ENCODE assay signal across 20 mouse cellular contexts in genomic region chr12:79878163-79878562, GRCm38 (mm10).
DNase-seq lines count a peak whose midpoint lies in the region; ATAC-seq and TF ChIP-seq lines count a peak whose summit lies in the region.
"Had no signal": no experiment of that assay in that cellular context is flagged by ENCODE, and none has a peak within 500 bp of the region (broad histone marks: within the 10 kb centered on the region; RNA-seq: fewer than 3 reads in every experiment).

No protein-coding gene starts in this region.

- H3K27me3 ChIP-seq in forebrain, embryonic 12.5 days, result no peaks in the 10 kb centered on the region
- no peaks in the 10 kb centered on the region for H3K27me3 ChIP-seq in forebrain, postnatal 0 days (ENCODE audit: insufficient read depth, low read length)
- H3K27me3 ChIP-seq in kidney, embryonic 15.5 days, result no peaks in the 10 kb centered on the region
- no peaks in the 10 kb centered on the region for H3K27me3 ChIP-seq in midbrain, embryonic 12.5 days
- H3K27me3 ChIP-seq in midbrain, embryonic 13.5 days, result no peaks in the 10 kb centered on the region
- H3K27me3 ChIP-seq in neural tube, embryonic 13.5 days, result no peaks in the 10 kb centered on the region
- H3K27me3 ChIP-seq: CH12.LX; heart, embryonic 12.5 days; liver, embryonic 13.5 days had no signal

- H3K9ac ChIP-seq in forebrain, embryonic 12.5 days, result no peak overlapping the region
- H3K9ac ChIP-seq in forebrain, postnatal 0 days, result no peak overlapping the region
- no peak overlapping the region for H3K9ac ChIP-seq in kidney, embryonic 15.5 days
- H3K9ac ChIP-seq in midbrain, embryonic 12.5 days (replicated peaks), result no peak overlapping the region
- no peak overlapping the region for H3K9ac ChIP-seq in midbrain, embryonic 13.5 days (replicated peaks)
- no peak overlapping the region for H3K9ac ChIP-seq in neural tube, embryonic 13.5 days
- H3K9ac ChIP-seq: heart, embryonic 12.5 days; liver, embryonic 13.5 days had no signal

- no peak overlapping the region for H3K4me2 ChIP-seq in forebrain, embryonic 12.5 days
- no peak overlapping the region for H3K4me2 ChIP-seq in forebrain, postnatal 0 days (ENCODE audit: low read depth)
- H3K4me2 ChIP-seq in kidney, embryonic 15.5 days, result no peak overlapping the region
- no peak overlapping the region for H3K4me2 ChIP-seq in midbrain, embryonic 12.5 days (replicated peaks)
- no peak overlapping the region for H3K4me2 ChIP-seq in midbrain, embryonic 13.5 days (replicated peaks)
- H3K4me2 ChIP-seq in neural tube, embryonic 13.5 days, result no peak overlapping the region
- H3K4me2 ChIP-seq: heart, embryonic 12.5 days; liver, embryonic 13.5 days had no signal

- no peak for ATAC-seq in forebrain, embryonic 12.5 days (ENCODE audit: low FRiP score)
- no peak for ATAC-seq in forebrain, postnatal 0 days
- ATAC-seq in kidney, embryonic 15.5 days (replicated peaks; ENCODE audit: low FRiP score), result no peak
- ATAC-seq in midbrain, embryonic 12.5 days (ENCODE audit: low FRiP score, low read depth), result no peak
- no peak for ATAC-seq in midbrain, embryonic 13.5 days
- no peak for ATAC-seq in neural tube, embryonic 13.5 days (ENCODE audit: low read depth)
- no peak for ATAC-seq in granulocyte monocyte progenitor cell, adult 5-6 weeks (replicated peaks; ENCODE audit: poor library complexity, severe bottlenecking)

- no peak overlapping the region for H3K4me3 ChIP-seq in forebrain, embryonic 12.5 days (replicated peaks)
- no peak overlapping the region for H3K4me3 ChIP-seq in forebrain, postnatal 0 days (ENCODE audit: low read depth, low read length)
- no peak overlapping the region for H3K4me3 ChIP-seq in kidney, embryonic 15.5 days (replicated peaks)
- no peak overlapping the region for H3K4me3 ChIP-seq in midbrain, embryonic 12.5 days
- H3K4me3 ChIP-seq in midbrain, embryonic 13.5 days (replicated peaks), result no peak overlapping the region
- H3K4me3 ChIP-seq in neural tube, embryonic 13.5 days, result no peak overlapping the region
- H3K4me3 ChIP-seq: heart, embryonic 12.5 days; liver, embryonic 13.5 days; myocyte had no signal

- TF ChIP-seq CTCF in forebrain, postnatal 0 days (IDR thresholded peaks at IDR 0.05; ENCODE audit: low read depth), result no peak

- 75% methylated on average over 3 of the region's 3 CpGs for WGBS in forebrain, embryonic 12.5 days
- 84% methylated on average over 3 of the region's 3 CpGs for WGBS in forebrain, postnatal 0 days
- 84% methylated on average over 3 of the region's 3 CpGs for WGBS in kidney, embryonic 15.5 days
- 89% methylated on average over 3 of the region's 3 CpGs for WGBS in midbrain, embryonic 12.5 days
- 90% methylated on average over 3 of the region's 3 CpGs for WGBS in midbrain, embryonic 13.5 days
- WGBS in neural tube, embryonic 13.5 days, result 84% methylated on average over 3 of the region's 3 CpGs

- H3K36me3 ChIP-seq in forebrain, embryonic 12.5 days (replicated peaks), result no peaks in the 10 kb centered on the region
- no peaks in the 10 kb centered on the region for H3K36me3 ChIP-seq in forebrain, postnatal 0 days (ENCODE audit: insufficient read depth)
- no peaks in the 10 kb centered on the region for H3K36me3 ChIP-seq in kidney, embryonic 15.5 days
- H3K36me3 ChIP-seq in midbrain, embryonic 12.5 days, result no peaks in the 10 kb centered on the region
- no peaks in the 10 kb centered on the region for H3K36me3 ChIP-seq in midbrain, embryonic 13.5 days
- no peaks in the 10 kb centered on the region for H3K36me3 ChIP-seq in neural tube, embryonic 13.5 days
- H3K36me3 ChIP-seq: heart, embryonic 12.5 days; liver, embryonic 13.5 days had no signal

- peak overlapping the region; percentile 90 for H3K27ac ChIP-seq in forebrain, embryonic 12.5 days
- no peak overlapping the region for H3K27ac ChIP-seq in forebrain, postnatal 0 days (ENCODE audit: low read depth, low read length)
- H3K27ac ChIP-seq in kidney, embryonic 15.5 days, result peak overlapping the region; percentile 85; the same call in 1 of the 2 replicates
- peak overlapping the region; percentile 88; the same call in 1 of the 2 replicates for H3K27ac ChIP-seq in midbrain, embryonic 12.5 days (replicated peaks)
- H3K27ac ChIP-seq in midbrain, embryonic 13.5 days, result no peak overlapping the region
- peak overlapping the region; percentile 78; the same call in 1 of the 2 replicates for H3K27ac ChIP-seq in neural tube, embryonic 13.5 days (replicated peaks)
- H3K27ac ChIP-seq: liver, embryonic 13.5 days had no signal

- 0 out of 2 replicates have a peak, but pooled peaks cover 3% of the 10 kb centered on the region for H3K9me3 ChIP-seq in forebrain, embryonic 12.5 days
- no peaks in the 10 kb centered on the region for H3K9me3 ChIP-seq in forebrain, postnatal 0 days (ENCODE audit: low read length)
- H3K9me3 ChIP-seq in kidney, embryonic 15.5 days (replicated peaks), result no peaks in the 10 kb centered on the region
- no peaks in the 10 kb centered on the region for H3K9me3 ChIP-seq in midbrain, embryonic 12.5 days
- peaks cover 4% of the 10 kb centered on the region; the same call in 1 of the 2 replicates for H3K9me3 ChIP-seq in midbrain, embryonic 13.5 days
- H3K9me3 ChIP-seq in neural tube, embryonic 13.5 days, result peaks cover 7% of the 10 kb centered on the region; the same call in 1 of the 2 replicates
- H3K9me3 ChIP-seq: heart, embryonic 12.5 days; liver, embryonic 13.5 days had no signal

- no peak for DNase-seq in forebrain, postnatal 0 days
- no peak for DNase-seq in kidney, adult 9 months
- DNase-seq: cerebellum, adult 9-11 months; embryo, embryonic 11 days; gastrocnemius, postnatal 36 days; heart, postnatal 36 days; liver, embryonic 13.5 days; lung, postnatal 4 days; midbrain, embryonic 14.5 days; spleen, adult 18-20 months; thymus, adult 18-20 months had no signal

- peaks cover 34% of the 10 kb centered on the region for H3K4me1 ChIP-seq in forebrain, embryonic 12.5 days
- no peaks in the 10 kb centered on the region for H3K4me1 ChIP-seq in forebrain, postnatal 0 days (ENCODE audit: insufficient read depth)
- peaks cover 42% of the 10 kb centered on the region for H3K4me1 ChIP-seq in kidney, embryonic 15.5 days
- peaks cover 34% of the 10 kb centered on the region for H3K4me1 ChIP-seq in midbrain, embryonic 12.5 days
- H3K4me1 ChIP-seq in midbrain, embryonic 13.5 days (replicated peaks), result peaks cover 20% of the 10 kb centered on the region
- peaks cover 37% of the 10 kb centered on the region for H3K4me1 ChIP-seq in neural tube, embryonic 13.5 days (replicated peaks)
- H3K4me1 ChIP-seq: liver, embryonic 13.5 days had no signal

Comparison
In these comparisons a context has a peak if more than half of its experiments do, and no peak if none do; other contexts are left out.
1. H3K27ac ChIP-seq: peak in forebrain, embryonic 12.5 days (single experiment), kidney, embryonic 15.5 days (single experiment), midbrain, embryonic 12.5 days (single experiment) and neural tube, embryonic 13.5 days (single experiment); none in forebrain, postnatal 0 days (single experiment) and midbrain, embryonic 13.5 days (single experiment).